Mouse (Mus musculus): ENCODE results near the gene Dbp.
"Not testable (repeated sequence)": the region's sequence is repeated elsewhere in the genome, so short reads cannot be mapped to it uniquely, and the experiment has no call there.

The Dbp gene

DNA sequence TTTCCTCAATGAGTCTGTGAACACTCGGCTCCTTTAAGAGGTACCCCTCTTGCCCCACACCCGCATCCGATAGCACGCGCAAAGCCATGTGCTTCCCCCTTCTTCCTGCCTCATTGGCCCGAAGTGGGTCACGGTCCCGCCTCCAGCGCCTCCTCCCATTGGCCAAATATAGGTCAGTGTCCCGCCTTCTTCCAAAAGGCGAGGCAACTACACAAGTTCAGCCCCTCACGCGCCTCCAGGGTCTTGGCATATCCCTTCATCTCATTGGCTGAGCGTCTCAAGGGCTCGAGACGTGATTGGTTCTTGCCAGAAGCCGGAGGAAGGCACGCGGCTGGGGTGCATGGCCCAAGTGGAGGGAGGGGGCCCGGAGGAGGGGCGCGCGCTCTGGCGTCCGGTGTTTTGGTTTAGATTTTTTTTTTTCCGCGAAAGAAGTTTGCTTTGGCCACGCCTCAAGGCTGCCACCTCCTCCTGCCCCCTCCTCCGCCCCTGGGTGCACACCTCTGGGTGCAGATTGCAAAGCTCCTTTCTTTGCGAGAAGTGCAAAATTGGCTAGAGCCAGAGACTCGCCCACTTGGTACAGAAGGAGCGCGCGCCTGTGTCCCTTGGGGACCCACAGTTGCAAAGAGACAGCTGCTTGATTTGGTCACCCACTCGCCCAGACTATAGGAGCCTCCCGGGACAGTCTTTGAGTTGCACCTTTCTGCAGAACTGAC is at the start of gene Dbp:
Gene Dbp (plus strand): TSS at position 359 of the 713 bp plus-strand sequence.
- DNase-seq (ENCODE audit: inconsistent age in 2 of 2, low spot score in 1 of 2) = peak; percentile 100

GRCm38 (mm10) chr7:45660746-45661478 is 44.0 kb upstream of the Dbp start:
- DNase-seq (ENCODE audit: inconsistent age in 2 of 2, low spot score in 1 of 2) = no peak

- not testable (repeated sequence) for DNase-seq (ENCODE audit: inconsistent age in 2 of 2, low spot score in 1 of 2)
Observed at GRCm38 (mm10) chr7:45661702-45662101, 43.2 kb upstream of the Dbp start.

GRCm38 (mm10) chr7:45665303-45666138 is 39.4 kb upstream of the Dbp start:
- DNase-seq (ENCODE audit: inconsistent age in 2 of 2, low spot score in 1 of 2) = peak in 1 of 2 experiments; percentile 43

DNA sequence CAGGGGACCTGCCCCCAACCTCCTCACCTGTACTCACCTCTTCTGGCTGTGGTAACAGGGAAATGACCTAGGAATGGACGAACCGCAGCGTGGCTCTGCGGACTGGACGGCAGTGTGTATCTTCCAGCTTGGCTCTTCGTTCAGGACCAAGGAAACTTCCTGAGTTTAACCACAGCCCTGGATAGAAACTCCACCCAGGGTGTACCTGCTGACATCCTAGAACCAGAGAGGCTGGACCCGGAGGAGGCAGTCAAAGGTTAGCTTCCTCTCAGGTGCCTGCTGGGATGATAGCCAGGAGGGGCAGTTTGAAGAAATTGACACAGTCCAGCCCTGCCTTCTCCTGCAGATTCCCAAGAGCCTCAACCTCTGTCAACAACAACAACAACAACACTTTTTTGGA is 38.7 kb upstream of the Dbp start, which contains the start of gene Fut2:
Gene Fut2 (minus strand): TSS at position 234 of the 400 bp plus-strand sequence.
- no peak for DNase-seq (ENCODE audit: inconsistent age in 2 of 2, low spot score in 1 of 2)

- no peak for DNase-seq (ENCODE audit: inconsistent age in 2 of 2, low spot score in 1 of 2)
Observed at GRCm38 (mm10) chr7:45667761-45668160, 37.1 kb upstream of the Dbp start.

GRCm38 (mm10) chr7:45668921-45669320 is 36.0 kb upstream of the Dbp start:
- no peak for DNase-seq (ENCODE audit: inconsistent age in 2 of 2, low spot score in 1 of 2)

- DNase-seq (ENCODE audit: inconsistent age in 2 of 2, low spot score in 1 of 2) = peak in 1 of 2 experiments; percentile 56
Observed at GRCm38 (mm10) chr7:45677627-45678295, 27.1 kb upstream of the Dbp start.

GRCm38 (mm10) chr7:45678513-45678912 is 26.4 kb upstream of the Dbp start:
- peak; percentile 86 to 88 for DNase-seq (ENCODE audit: inconsistent age in 2 of 2, low spot score in 1 of 2)

GRCm38 (mm10) chr7:45679966-45680621 is 24.8 kb upstream of the Dbp start:
- DNase-seq (ENCODE audit: inconsistent age in 2 of 2, low spot score in 1 of 2) = peak; percentile 89 to 91

- peak; percentile 49 to 65 for DNase-seq (ENCODE audit: inconsistent age in 2 of 2, low spot score in 1 of 2)
Observed at GRCm38 (mm10) chr7:45681046-45681736, 23.7 kb upstream of the Dbp start.

GRCm38 (mm10) chr7:45682144-45683126 is 22.5 kb upstream of the Dbp start:
- DNase-seq (ENCODE audit: inconsistent age in 2 of 2, low spot score in 1 of 2) = peak; percentile 89 to 95

DNA sequence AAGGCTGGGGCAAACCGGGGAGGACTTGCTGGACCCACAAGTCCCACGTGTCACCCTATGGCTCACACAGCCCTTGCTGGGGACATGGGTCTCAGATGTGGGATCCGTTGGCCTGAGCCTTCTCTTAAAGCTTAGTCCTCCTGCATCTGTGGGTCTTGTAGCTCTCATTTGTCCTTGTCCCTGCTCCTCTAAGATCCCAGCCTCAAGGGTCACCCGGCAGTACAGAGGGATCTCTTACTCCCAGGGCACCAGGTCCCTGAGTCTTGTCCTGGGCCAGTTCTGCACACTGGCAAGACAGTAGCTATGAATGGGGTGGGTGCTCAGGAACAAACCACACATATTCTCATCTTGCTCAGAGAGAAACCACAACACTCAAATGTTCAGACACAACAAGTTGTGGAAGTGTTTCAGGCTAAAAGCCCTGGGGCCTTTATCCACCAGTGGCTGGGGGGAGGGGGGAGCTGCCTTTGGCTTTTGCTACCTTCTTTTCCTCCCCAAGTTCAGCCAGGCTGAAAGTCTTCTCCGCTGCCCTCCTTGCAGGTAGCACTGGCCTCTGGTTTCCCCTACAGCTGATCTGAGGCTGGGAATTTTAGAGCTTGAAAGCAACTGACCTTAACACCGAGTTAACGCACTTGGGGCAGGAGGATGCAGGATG is 21.4 kb upstream of the Dbp start, which contains the start of gene Ntn5:
Gene Ntn5 (plus strand): TSS at position 627 of the 655 bp plus-strand sequence.
- no peak for DNase-seq (ENCODE audit: inconsistent age in 2 of 2, low spot score in 1 of 2)

DNA sequence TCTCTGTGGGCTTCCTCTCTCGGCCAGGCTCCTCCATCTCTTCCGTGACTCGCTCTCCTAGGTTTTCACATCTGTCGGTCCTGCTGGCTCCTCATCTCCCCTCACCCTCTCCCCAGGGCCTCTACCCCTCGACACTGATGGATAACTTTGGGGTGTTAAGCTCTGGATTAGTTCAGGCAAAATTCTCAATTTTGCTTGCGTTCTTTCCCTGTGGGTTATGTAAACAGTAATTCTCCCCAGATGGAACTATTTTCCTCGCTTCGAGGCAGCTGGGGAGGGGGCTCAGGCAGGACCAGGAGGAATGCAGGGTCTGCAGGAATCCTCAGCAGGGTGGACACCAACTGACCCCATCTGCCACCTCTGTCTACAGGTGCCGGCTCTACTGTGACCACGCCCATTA is 19.1 kb upstream of the Dbp start:
- no peak for DNase-seq (ENCODE audit: inconsistent age in 2 of 2, low spot score in 1 of 2)

DNA sequence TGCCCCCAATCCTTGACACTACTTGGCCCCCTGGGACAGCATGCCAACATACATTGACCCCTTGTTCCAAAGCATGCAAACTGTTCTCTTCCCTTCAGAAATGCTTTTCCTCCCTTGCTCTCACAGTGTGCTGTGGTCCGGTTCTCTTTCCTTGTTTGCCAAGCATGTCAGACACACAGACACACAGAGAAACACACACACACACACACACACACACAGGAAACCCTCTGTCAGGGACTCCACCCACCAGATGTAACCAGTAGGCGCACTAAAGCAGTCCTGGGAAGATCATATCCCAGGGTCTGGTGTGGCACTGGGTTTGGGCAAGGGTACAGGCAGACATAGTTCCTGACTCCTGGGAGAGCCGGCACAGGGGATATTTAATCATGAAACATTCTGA is 18.0 kb upstream of the Dbp start:
- no peak for DNase-seq (ENCODE audit: inconsistent age in 2 of 2, low spot score in 1 of 2)

DNA sequence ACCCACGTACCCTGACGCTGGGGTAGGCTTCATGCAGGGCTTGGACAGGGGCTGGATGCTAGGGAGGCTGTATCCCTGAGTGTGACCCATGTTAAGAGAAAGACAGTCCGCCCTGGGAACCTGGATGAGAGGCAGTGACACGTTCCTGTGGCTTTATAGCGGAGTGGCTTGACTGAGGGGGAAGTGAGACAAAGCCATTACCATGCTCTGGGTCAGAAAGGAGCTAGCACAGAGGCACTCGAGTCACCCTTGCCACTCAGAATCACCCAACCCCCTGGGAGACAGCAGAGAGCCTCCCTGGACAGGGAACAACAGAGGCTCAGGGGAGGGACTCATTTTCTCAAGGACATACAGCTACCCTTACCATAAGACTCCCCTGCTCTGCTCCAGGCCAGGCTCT is 15.8 kb upstream of the Dbp start:
- no peak for DNase-seq (ENCODE audit: inconsistent age in 2 of 2, low spot score in 1 of 2)

- DNase-seq (ENCODE audit: inconsistent age in 2 of 2, low spot score in 1 of 2) = peak in 1 of 2 experiments; percentile 62
Observed at GRCm38 (mm10) chr7:45689800-45690199, 15.1 kb upstream of the Dbp start.

- DNase-seq (ENCODE audit: inconsistent age in 2 of 2, low spot score in 1 of 2) = no peak
Observed at GRCm38 (mm10) chr7:45692364-45692763, 12.5 kb upstream of the Dbp start.

All from adrenal gland, adult (tissue).